Mouse (Mus musculus) adrenal gland, postnatal 4 days (tissue): ENCODE results near the gene Mocs1. TPM values are rescaled to one million over a fixed set of nuclear protein-coding genes. Genes with fewer than 3 reads are reported as not detected.
"Not testable (repeated sequence)": the region's sequence is repeated elsewhere in the genome, so short reads cannot be mapped to it uniquely, and the experiment has no call there.

Source experiments
- DNase-seq, 2 experiments: peaks; one replicate each; pipeline ENCODE4 v3.0.0; 2021 to 2022; ENCODE audit warnings: low spot score in 2 of 2, mixed read lengths in 2 of 2
- total RNA-seq, 2 experiments: library from RNA; stranded (reverse); gene quantifications; 2 replicates each; pipeline ENCODE4 v1.2.3; 2021

Gene Mocs1
- total RNA-seq, 2 experiments from 2014 or later, result 49.9 to 58.4 TPM

DNA sequence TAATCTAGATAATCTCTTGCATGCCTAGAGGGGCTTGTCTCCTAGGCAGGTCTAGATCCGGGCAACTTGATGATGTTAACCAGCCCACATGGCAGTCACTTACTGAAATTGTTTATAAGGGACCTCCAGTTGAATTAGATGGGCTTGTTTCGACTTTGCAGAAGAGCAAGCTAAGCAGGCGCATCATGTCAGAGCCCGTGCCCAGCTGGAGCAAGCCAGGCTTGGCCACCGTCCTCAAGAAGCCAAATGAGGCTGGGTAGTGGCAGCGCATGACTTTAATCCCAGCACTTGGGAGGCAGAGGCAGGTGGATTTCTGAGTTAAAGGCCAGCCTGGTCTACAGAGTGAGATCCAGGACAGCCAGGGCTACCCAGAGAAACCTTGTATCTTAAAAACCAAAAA lies 3.0 kb downstream of the Mocs1 start:
- DNase-seq, result no peak

DNA sequence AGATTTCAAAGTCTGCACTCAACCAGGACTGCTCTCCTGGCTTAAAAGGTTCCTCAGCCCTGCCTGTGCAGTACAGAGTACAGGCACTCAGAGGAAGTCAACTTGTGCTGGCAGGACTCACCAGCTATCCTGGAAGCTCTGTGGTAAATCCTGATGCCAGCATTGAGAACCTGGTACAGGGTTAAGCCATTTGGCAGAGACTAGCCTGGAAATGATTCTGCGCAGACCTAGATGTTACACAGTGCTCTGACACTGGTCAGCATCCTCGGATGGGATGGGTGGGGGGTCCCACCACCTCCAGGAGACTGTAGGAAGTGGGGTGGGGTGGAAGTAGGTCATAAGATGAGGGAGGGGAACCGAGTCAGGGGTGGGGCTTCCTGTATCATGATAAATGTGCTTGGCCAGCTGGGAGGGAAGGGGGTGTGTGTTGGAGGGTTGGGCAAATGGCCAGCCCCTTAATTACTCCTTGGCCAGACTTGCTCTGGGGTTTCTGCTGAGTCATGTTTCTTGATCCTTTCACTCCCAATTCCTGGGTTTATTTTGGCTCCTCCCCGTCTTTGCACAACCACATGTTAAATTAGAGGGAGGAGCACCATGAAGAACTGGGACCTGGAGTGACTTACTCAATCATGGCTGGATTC lies 4.0 kb downstream of the Mocs1 start:
- no peak for DNase-seq

- no peak for DNase-seq
Measured at GRCm38 (mm10) chr17:49433071-49433470, 4.9 kb downstream of the Mocs1 start.

- no peak for DNase-seq
Measured at GRCm38 (mm10) chr17:49434236-49434635, 6.1 kb downstream of the Mocs1 start.

DNA sequence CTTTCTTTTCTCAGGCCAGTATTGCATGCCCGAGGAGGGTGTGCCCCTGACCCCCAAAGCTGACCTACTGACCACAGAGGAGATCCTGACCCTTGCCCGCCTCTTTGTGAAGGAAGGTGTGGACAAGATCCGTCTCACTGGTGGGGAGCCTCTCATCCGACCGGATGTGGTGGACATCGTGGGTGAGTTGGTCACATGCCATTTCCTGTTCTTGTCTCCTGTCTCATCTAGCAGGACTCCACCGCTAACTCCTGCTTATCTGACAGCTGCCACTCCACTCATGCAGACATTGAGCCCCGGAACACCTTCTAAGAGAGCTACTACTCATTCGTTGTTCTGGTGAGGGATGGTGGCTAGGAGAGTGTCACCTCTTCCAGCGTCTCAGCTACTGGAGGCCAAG lies 6.9 kb downstream of the Mocs1 start:
- DNase-seq, result no peak

- DNase-seq, result no peak
Measured at GRCm38 (mm10) chr17:49436631-49437030, 8.5 kb downstream of the Mocs1 start.

DNA sequence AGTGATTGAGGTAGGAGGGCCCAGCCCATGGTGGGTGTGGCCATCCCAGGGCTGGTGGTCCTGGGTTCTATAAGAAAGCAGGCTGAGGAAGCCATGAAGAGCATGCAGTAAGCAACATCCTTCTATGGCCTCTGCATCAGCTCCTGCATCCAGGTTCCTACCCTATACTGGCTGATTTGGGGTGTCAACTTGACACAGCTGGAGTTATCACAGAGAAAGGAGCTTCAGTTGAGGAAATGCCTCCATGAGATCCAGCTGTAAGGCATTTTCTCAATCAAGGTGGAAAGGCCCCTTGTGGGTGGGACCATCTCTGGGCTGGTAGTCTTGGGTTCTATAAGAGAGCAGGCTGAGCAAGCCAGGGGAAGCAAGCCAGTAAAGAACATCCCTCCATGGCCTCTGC lies 9.1 kb downstream of the Mocs1 start:
- DNase-seq, result not testable (repeated sequence)

DNA sequence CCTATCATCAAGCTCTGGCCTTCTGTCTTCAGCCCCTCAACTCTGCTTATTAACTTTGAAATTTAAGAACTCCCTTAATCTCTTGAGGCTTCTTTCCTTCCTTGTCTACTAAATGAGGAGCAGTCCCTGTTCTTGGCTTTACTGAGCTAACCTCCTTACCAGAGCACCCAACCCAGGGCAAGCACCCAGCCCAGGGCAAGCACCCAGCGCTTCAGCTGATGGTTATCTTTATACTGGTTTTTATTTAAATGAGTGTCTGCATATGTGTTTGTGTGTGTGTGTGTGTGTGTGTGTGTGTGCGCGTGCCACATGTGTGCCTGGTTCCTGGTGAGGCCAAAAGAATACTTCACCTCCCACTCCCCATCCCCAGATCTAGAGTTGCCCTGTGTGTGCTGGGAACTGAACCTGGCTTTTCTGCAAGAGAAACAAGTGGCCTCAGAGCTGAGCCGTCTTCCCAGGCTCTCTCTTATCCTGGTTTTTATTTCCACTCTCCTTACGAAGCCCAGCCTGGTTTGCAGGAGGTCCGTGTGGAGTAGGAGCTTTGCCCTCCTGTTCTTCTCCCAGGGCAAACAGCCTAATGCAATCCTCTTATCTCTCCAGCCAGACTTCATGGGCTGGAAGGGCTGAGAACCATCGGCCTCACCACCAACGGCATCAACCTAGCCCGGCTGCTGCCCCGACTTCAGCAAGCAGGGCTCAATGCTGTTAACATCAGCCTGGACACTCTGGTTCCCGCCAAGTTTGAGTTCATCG lies 10.8 kb downstream of the Mocs1 start:
- no peak for DNase-seq

- no peak for DNase-seq
Measured at GRCm38 (mm10) chr17:49439706-49440105, 11.5 kb downstream of the Mocs1 start.

- no peak for DNase-seq
Measured at GRCm38 (mm10) chr17:49440331-49441130, 12.4 kb downstream of the Mocs1 start.

- not testable (repeated sequence) for DNase-seq
Measured at GRCm38 (mm10) chr17:49442841-49443240, 14.7 kb downstream of the Mocs1 start.

- DNase-seq, result no peak
Measured at GRCm38 (mm10) chr17:49448570-49449229, 20.5 kb downstream of the Mocs1 start.

DNA sequence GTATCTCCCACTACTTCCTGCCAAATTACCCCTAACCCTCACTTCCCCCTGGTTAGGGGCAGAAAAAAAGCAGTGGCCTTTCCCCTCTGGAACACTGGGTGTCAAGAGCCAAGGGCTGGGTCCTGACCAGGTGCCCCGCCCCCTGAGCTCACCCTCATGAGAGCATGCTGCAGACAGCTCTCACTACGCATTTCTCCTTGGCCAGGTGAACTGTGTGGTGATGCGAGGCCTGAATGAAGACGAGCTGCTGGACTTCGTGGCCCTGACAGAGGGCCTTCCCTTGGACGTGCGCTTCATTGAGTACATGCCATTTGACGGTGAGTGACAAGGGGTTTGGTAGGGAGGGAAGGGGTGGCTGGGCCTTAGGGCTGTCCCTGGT lies 21.1 kb downstream of the Mocs1 start:
- DNase-seq, result no peak

GRCm38 (mm10) chr17:49450922-49451321 lies 22.8 kb downstream of the Mocs1 start:
- DNase-seq, result no peak

DNA sequence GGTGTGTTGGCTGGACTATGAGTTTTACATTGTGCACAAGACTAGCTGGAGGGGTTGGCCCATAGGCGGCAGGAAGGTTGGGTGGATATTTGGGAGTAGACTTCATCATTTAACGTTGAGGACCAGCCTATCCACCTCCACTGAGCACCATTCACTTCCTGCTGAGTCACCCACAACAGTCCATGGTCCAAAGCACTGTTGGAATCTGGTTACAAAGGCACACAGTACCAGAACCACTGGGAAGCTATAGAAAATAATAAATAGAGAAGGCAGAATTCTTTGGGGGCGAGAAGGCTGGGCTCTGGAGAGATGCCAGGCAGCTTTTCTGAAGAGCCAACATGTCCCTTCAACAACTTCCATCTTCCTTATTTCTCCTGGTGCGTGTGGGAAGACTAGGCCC lies 28.2 kb downstream of the Mocs1 start:
- no peak for DNase-seq

GRCm38 (mm10) chr17:49457833-49458232 lies 29.7 kb downstream of the Mocs1 start:
- DNase-seq, result no peak

- DNase-seq, result no peak
Measured at GRCm38 (mm10) chr17:49458386-49458785, 30.2 kb downstream of the Mocs1 start.

GRCm38 (mm10) chr17:49464884-49465283 lies 36.7 kb downstream of the Mocs1 start:
- DNase-seq, result no peak

GRCm38 (mm10) chr17:49468223-49468622 lies 40.1 kb downstream of the Mocs1 start:
- peak; percentile 58 for DNase-seq

- no peak for DNase-seq
Measured at GRCm38 (mm10) chr17:49472626-49473025, 44.5 kb downstream of the Mocs1 start.

GRCm38 (mm10) chr17:49474051-49474450 lies 45.9 kb downstream of the Mocs1 start:
- no peak for DNase-seq

- no peak for DNase-seq
Measured at GRCm38 (mm10) chr17:49475174-49475573, 47.0 kb downstream of the Mocs1 start.
